Mouse (Mus musculus): ENCODE data around the gene Dnah5.

The Dnah5 gene

GRCm38 (mm10) chr15:28466591-28467247 lies 263.2 kb downstream of the Dnah5 start:
- no peak for DNase-seq (ENCODE audit: low spot score in 2 of 2)

GRCm38 (mm10) chr15:28473749-28474390 lies 270.3 kb downstream of the Dnah5 start:
- no peak for DNase-seq (ENCODE audit: low spot score in 2 of 2)

GRCm38 (mm10) chr15:28502820-28503219 lies 299.3 kb downstream of the Dnah5 start:
- no peak for DNase-seq (ENCODE audit: low spot score in 2 of 2)

GRCm38 (mm10) chr15:28515176-28515575 lies 311.6 kb downstream of the Dnah5 start:
- DNase-seq (ENCODE audit: low spot score in 2 of 2) = no peak
